Mouse (Mus musculus) adrenal gland, adult 2 months (tissue): ENCODE measurements around the gene Mettl5. TPM values are rescaled to one million over a fixed set of nuclear protein-coding genes. Genes with fewer than 3 reads are reported as not detected.
A peak's percentile ranks its signal among the peaks of the same experiment; 100 is the strongest.
"Not testable (repeated sequence)": the region's sequence is repeated elsewhere in the genome, so short reads cannot be mapped to it uniquely, and the experiment has no call there.

Experiments
- DNase-seq: peaks from one replicate; pipeline ENCODE4 v3.0.0; 2021
- long read RNA-seq: library from polyadenylated mRNA; stranded (forward); transcript quantifications from one replicate; pipeline ENCODE4 v2.0.0, GENCODE M21; 2021
- polyA plus RNA-seq: library from polyadenylated mRNA; depleted of rRNA; stranded (reverse); fragments of >200 nt; gene quantifications from 2 replicates; pipeline ENCODE4 v1.2.3, GENCODE M21; 2012; rRNA removed
- total RNA-seq, 2 experiments: library from RNA; stranded (reverse); gene quantifications; 2 replicates each; pipeline ENCODE4 v1.2.3; 2021

Gene Mettl5
- total RNA-seq (10 to 100 TPM; 16.2 to 20.4 TPM), polyA plus RNA-seq (16.6 and 17.2 TPM in 2 replicates)
- long read RNA-seq, transcript Mettl5-201 (7 exons, 968 nt) = major isoform, 5 of 9 reads
- long read RNA-seq, partial matches to known transcripts = 0 of 9 reads
- long read RNA-seq, other reads (novel, unspliced or antisense) = 1 of 9 reads

DNA sequence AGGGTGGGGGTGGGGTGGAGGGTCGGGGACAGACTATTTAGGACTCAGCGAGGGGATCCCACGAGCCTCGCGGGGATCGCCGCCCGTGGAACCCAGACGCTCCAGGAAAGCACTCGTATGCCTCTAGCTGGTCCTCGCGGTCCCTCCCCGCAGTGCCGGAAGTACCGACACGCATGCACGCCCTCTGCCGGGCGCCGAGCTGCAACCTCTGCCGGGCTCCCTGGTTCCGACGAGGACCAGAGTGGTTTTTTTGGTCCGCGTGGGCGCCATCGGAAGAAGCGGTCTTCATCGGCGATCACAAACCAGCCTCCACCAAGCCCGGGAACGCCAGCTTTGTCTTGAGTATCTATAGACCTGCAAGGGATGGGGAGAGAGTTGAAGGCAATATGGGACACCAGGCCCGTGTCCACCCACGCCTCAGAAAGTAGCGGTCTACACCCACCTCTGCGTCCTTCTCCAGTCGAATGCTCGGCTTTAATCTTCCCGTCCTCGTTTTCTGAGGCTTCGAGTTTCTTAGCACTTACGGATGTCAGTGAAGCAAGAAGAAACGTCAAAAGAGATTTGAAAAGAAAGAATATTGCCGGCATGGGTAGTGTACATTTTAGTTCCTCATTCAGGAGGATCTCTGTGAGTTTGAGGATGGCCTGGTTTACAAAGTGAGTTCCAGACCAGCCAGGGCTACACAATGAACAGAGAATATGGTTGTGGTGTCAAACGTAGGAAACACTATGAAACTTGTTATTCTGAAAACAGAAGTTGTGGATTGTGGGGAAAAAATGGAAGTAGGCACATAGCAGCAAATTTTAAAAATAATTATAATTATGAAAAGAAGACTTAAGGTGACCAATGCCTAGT, at the start of gene Mettl5:
Gene Mettl5 (minus strand): TSS at position 165 of the 855 bp plus-strand sequence.
- DNase-seq = peak; percentile 93

DNA sequence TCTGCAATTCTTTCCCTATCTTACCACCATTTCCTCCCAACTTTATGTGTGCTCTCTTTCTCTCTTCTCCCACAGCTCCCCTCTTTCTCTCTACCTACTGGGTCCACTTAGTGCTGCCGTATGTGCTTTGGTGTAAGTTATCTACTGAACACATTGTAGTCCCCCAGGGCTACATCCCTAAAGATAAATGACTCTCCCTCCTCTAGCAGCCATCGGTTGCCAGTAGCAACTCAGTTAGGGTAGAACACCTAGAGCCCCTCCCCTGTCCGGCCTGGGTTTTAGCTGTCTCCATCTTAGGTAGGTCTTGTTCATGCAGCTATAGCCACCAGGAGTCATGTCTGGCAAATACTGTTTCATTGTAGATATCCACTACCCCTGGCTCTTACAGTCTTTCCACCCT, 39.5 kb upstream of the Mettl5 start:
- no peak for DNase-seq

- DNase-seq = no peak
Measured at GRCm38 (mm10) chr2:69917301-69917700, 31.9 kb upstream of the Mettl5 start.

DNA sequence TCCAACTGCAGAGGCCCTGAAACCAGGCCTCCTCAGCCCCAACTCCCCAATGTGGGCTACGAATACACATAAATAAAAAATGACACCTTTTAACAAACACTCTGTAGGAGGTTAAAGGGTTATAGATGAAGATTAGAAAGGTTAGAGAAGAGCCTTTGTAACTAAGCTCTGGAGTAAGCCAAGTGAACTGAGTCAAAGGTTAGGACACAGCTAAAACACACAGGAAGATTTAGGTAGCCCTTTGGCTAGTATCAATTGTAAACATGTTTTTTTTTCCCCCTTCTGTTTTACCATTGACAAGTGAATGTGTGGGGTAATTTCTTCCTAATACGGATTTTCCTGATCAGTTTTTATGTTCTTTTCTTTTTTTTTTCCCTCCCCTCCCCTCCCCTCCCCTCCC, 27.4 kb upstream of the Mettl5 start:
- DNase-seq = no peak

DNA sequence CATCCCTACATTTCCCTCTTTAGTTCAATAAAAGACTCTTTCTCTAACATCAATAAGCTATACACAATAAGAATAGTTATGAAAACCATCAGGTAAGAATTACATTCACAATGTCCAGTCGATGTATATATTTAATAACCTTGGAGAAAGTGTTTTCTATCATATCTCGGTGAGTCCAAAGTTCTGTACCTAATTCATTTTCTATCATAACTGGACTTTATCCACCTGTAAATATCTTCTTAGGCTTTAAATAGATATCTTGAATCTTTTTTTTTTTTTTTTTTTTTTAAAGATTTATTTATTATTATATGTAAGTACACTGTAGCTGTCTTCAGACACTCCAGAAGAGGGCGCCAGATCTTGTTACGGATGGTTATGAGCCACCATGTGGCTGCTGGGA, 22.0 kb upstream of the Mettl5 start:
- not testable (repeated sequence) for DNase-seq

GRCm38 (mm10) chr2:69903541-69903940, 18.1 kb upstream of the Mettl5 start:
- DNase-seq = no peak

GRCm38 (mm10) chr2:69897618-69898575, 12.5 kb upstream of the Mettl5 start:
- DNase-seq = peak; percentile 85

DNA sequence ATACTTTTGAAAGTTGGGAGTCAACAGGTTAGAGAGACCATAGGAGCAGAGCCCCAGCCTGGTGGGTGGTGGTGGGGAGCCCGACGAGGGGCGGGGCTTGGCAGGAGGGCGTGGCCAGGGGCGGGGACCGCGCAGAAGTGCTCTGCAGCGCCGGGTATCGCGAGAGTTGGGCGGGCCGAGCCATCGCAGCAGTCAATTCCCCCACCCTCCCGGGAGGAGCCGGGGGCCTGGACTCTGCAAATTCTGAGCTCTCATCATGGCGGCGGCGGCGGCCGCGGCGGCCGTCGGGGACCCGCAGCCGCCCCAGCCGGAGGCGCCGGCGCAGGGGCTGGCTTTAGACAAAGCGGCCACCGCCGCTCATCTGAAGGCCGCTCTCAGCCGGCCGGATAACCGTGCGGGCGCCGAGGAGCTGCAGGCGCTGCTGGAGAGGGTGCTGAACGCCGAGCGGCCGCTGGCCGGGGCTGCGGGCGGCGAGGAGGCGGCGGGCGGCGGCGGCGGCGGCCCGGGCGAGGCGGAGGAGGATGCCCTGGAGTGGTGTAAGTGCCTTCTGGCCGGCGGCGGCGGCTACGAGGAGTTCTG, 11.7 kb upstream of the Mettl5 start, which contains the start of gene Ubr3:
Gene Ubr3 (plus strand): TSS at position 208 of the 579 bp plus-strand sequence.
- DNase-seq = peak; percentile 99

DNA sequence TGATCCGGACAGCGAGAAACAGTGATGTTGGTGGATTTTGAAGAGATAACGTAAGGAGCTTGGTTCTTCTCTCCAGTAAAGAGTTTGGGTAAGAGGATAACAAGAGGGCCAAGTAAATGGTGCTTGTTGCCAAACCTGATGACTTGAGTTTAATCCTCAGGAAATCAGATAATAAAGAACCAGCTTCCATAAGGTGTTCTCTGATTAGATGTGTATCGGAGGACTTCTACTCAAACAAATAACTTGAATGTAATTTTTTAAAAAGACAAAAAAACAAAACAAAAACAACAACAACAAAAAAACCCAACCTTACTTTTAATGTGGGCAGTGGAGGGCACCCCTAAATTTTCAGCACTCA, 10.8 kb upstream of the Mettl5 start:
- DNase-seq = no peak

- no peak for DNase-seq
Measured at GRCm38 (mm10) chr2:69895502-69896223, 10.2 kb upstream of the Mettl5 start.

DNA sequence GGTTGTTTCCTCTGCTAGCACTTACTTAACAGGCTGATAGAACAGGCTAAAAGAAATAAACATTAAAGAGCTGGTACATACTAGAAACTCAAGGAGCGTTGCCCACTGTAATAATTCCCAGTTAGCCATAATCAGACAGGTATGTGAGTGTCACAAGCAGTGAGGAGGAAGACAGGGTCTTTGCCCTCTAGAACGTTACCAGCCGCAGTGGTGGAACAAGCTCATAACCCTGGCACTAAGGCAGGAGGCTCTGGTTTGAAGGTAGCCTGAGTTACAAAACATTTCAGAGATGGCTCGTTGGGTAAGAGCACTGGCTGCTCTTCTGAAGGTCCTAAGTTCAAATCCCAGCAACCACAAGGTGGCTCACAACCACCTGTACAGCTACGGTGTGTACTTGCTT, 8.5 kb upstream of the Mettl5 start:
- no peak for DNase-seq

- no peak for DNase-seq
Measured at GRCm38 (mm10) chr2:69893145-69893544, 7.7 kb upstream of the Mettl5 start.

DNA sequence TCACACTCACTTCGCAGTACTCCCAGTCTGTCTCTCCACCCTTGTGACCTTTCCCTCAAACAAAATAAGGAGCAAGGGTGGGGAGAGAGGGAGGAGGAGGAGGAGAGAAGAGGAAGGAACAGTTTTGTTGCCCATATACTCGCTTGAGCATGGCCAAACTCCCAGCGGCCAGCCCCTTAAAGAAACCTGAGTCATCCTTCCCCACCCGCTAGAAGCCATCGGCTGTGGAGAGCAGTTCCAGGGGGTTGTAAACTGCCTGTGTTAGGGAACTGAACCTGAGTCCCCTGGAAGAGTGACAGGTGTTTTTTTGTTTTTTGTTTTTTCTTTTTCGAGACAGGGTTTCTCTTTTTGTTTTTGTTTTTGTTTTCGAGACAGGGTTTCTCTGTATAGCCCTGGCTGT, 5.4 kb upstream of the Mettl5 start:
- no peak for DNase-seq

DNA sequence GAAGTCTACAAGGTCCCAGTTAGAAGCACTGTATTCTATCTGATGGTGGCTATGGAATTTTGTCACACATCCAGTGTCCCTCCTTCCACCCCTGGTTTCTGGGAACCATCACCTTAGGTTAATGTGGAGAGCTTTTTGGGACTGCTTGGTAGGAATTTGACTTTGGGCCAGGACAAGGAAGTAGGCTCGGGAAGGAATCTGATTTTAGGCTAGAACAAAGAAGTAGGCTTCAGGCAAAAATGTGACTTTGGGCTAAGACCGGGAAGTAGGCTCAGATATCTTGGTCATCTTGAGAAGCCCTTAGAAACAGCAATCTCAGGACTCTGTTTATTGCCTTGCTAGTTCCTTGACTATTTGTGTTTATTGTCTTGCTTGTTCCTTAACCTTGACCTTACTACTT, 3.5 kb upstream of the Mettl5 start:
- DNase-seq = no peak

GRCm38 (mm10) chr2:69885050-69885449, 365 bp downstream of the Mettl5 start:
- DNase-seq = no peak

GRCm38 (mm10) chr2:69884581-69884980, 834 bp downstream of the Mettl5 start:
- no peak for DNase-seq

DNA sequence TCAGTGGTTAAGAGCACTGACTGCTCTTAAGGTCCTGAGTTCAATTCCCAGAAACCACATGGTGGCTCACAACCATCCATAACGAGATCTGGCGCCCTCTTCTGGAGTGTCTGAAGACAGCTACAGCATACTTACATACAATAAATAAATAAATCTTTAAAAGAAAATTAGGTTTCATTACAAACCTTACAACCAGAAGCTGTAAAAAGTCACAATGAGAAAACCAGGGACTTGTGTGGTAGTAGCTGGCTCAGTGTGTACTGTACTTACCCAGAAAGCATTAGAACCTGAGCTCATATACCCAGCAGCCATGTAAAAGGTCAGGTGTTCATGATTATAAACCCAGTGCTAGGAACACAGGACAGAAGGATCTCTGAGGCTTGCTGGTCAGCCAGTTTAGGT, 1.4 kb downstream of the Mettl5 start:
- no peak for DNase-seq

DNA sequence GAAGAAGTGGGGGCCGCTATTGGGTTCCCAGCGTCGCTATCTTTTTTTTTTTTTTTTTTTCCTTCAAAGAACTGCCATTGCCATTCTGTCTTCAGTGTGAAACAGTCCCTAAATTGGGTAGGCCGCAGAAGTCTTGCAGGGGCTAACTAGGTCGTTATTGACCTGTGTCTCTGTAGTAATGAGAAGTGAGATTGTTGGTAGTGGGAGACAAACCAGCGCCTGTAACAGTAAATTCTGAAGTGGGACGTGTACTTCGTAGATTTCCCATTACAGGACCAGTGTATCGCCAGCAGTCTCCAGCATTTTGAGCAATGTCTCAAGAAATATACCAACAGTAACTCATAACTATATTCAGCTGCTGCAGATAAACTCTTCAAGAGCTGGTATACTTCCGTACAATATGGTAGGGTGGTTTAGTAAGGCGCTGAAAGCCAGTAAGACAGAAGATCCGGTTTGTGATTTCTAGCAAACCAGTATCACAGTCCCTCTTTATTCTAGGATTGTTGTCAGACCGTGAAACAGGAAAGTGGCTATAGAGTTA, 23.2 kb downstream of the Mettl5 start:
- DNase-seq = no peak

GRCm38 (mm10) chr2:69861485-69862091, 23.8 kb downstream of the Mettl5 start, which contains the start of gene Ssb:
Gene Ssb (plus strand): TSS chr2:69861562.
- DNase-seq = peak; percentile 95

- DNase-seq = peak; percentile 60
Measured at GRCm38 (mm10) chr2:69860972-69861452, 24.4 kb downstream of the Mettl5 start.
